Mouse (Mus musculus): ENCODE measurements around the gene Snap47. TPM values are rescaled to one million over a fixed set of nuclear protein-coding genes. Genes with fewer than 3 reads are reported as not detected.

The Snap47 gene
- polyA plus RNA-seq, 1 experiment from 2014 or later: 98.8 TPM

DNA sequence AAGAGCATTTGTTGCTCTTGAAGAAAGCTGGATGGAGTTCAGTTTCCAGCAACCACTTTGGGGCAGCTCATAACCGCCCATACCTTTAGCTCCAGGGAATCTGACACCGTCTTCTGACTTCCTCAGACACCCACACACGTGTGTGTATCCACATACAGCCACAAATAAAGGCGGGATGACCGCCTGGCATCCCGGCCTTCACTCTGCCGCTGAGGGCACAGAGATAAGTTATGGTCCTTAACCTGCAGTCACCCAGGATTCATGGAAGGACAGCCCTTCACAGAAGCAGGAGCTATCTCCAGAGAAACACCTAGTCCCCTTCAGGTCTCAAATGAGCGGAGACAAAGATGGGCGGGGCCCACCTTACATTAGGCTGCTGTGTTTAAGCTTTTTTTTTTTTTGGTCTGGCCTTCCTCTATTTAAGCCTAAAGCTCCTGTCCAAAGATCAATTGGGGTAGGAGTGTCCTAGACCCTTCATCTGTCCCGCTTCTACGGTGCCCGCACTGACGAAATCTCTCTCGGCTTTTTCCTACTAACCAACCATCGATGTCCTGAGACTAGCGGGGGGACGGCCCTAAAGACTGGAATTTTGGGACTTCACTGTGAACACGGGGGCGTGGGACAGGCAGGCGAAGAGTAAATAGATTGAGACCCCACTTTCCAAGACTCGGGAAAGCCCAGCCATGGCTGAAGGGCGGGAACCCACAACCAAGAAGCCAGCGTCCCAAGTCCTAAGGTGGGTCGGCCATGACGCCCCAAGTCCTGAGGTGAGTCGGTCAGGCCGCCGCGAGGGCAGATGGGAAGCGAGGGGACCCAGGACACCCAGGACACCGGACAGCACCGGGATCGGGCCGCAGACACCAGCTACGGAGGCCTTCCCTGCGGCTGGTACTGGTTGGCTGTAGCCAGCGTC lies 20.7 kb upstream of the Snap47 start:
- Histone ChIP-seq H3K9me3 (ENCODE audit: control insufficient read depth, low read length) (no peaks in the 10 kb centered on the region), H3K9ac (ENCODE audit: low read length) (peak overlapping the region; percentile 85), H3K27me3 (ENCODE audit: control insufficient read depth, insufficient read depth, low read length) (no peaks in the 10 kb centered on the region), H3K27ac (replicated peaks in 1 of 2; ENCODE audit: control insufficient read depth in 1 of 2, insufficient read depth in 1 of 2, low read depth in 2 of 2, low read length in 2 of 2) (peak overlapping the region; percentile 79 to 93), H3K36me3 (ENCODE audit: control insufficient read depth, insufficient read depth, low read length) (no peaks in the 10 kb centered on the region), H3K4me2 (ENCODE audit: low read length) (peak overlapping the region; percentile 95), H3K4me1 (ENCODE audit: control insufficient read depth in 2 of 2, insufficient read depth in 2 of 2, low read length in 2 of 2) (peaks cover 6 to 10% of the 10 kb centered on the region in 2 experiments), H3K4me3 (ENCODE audit: control insufficient read depth in 1 of 2, insufficient read depth in 1 of 2, low read depth in 1 of 2, low read length in 2 of 2) (peak overlapping the region; percentile 67 to 99)
- ATAC-seq (ENCODE audit: insufficient number of reproducible peaks, insufficient read depth, low FRiP score, low read depth): peak; percentile 54; the same call in 1 of the 2 replicates
- WGBS: 6% methylated on average over 37 of the region's 37 CpGs

DNA sequence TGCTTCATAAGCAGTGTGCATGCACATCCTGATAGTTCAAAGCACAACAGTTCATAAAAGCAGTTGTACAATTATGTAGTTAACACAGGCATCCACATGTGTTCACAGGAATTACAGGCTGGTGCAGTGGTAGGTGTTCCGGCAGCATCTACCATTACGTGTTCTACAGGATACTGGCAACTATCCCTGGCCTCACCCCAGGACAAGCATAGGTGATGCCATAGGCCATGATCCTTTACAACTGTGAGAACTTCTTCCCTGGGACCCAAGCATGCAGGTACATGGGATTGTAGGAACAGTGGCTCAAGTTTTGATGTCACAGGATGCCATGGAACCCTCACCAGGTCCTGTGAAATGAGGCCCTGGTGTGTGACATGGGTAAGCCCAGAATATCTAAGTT lies 9.5 kb upstream of the Snap47 start:
- no peak for ATAC-seq (ENCODE audit: insufficient number of reproducible peaks, insufficient read depth, low FRiP score, low read depth)
- Histone ChIP-seq H3K9ac (ENCODE audit: low read length) (no peak overlapping the region), H3K9me3 (ENCODE audit: control insufficient read depth, low read length) (peaks cover 31% of the 10 kb centered on the region), H3K4me3 (ENCODE audit: control insufficient read depth in 1 of 2, insufficient read depth in 1 of 2, low read depth in 1 of 2, low read length in 2 of 2) (no peak overlapping the region), H3K4me2 (ENCODE audit: low read length) (no peak overlapping the region), H3K4me1 (ENCODE audit: control insufficient read depth in 2 of 2, insufficient read depth in 2 of 2, low read length in 2 of 2) (peaks cover 5 to 16% of the 10 kb centered on the region in 2 experiments), H3K27ac (replicated peaks in 1 of 2; ENCODE audit: control insufficient read depth in 1 of 2, insufficient read depth in 1 of 2, low read depth in 2 of 2, low read length in 2 of 2) (no peak overlapping the region), H3K27me3 (ENCODE audit: control insufficient read depth, insufficient read depth, low read length) (no peaks in the 10 kb centered on the region), H3K36me3 (ENCODE audit: control insufficient read depth, insufficient read depth, low read length) (peaks cover 80% of the 10 kb centered on the region)
- WGBS: 96% methylated on average over 2 of the region's 2 CpGs

DNA sequence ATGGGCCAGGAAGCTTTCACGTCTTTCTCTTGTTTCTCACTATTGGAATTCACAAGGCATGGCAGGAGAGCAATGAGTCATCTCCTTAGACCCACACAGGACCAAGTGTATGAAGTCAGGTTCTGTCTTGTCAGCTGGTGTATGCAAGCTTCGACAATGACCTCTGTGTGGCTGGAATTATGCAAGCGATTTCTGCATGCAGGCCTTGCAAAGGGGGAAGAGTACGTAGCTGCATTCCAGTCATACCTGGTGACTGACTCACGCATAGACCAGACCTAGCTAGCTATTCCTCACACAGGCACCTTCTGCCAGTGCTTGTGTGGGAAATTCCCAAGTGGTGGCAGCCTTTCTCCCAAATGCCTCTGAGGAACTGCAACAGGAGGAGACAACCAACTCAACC lies 8.0 kb upstream of the Snap47 start:
- ATAC-seq (ENCODE audit: insufficient number of reproducible peaks, insufficient read depth, low FRiP score, low read depth): peak; percentile 88
- no peaks in the 10 kb centered on the region for H3K27me3 ChIP-seq (ENCODE audit: control insufficient read depth, insufficient read depth, low read length)
- H3K9ac ChIP-seq (ENCODE audit: low read length): peak overlapping the region; percentile 42; the same call in 1 of the 2 replicates
- WGBS: 4% methylated on average over 5 of the region's 5 CpGs
- H3K4me3 ChIP-seq (ENCODE audit: control insufficient read depth in 1 of 2, insufficient read depth in 1 of 2, low read depth in 1 of 2, low read length in 2 of 2): no peak overlapping the region
- H3K27ac ChIP-seq (replicated peaks in 1 of 2; ENCODE audit: control insufficient read depth in 1 of 2, insufficient read depth in 1 of 2, low read depth in 2 of 2, low read length in 2 of 2): peak overlapping the region; percentile 85 to 91
- peaks cover 81% of the 10 kb centered on the region for H3K36me3 ChIP-seq (ENCODE audit: control insufficient read depth, insufficient read depth, low read length)
- H3K4me1 ChIP-seq (ENCODE audit: control insufficient read depth in 2 of 2, insufficient read depth in 2 of 2, low read length in 2 of 2): peaks cover 5 to 16% of the 10 kb centered on the region in 2 experiments
- H3K9me3 ChIP-seq (ENCODE audit: control insufficient read depth, low read length): peaks cover 20% of the 10 kb centered on the region
- H3K4me2 ChIP-seq (ENCODE audit: low read length): peak overlapping the region; percentile 28

- Histone ChIP-seq H3K4me3 (ENCODE audit: control insufficient read depth in 1 of 2, insufficient read depth in 1 of 2, low read depth in 1 of 2, low read length in 2 of 2) (no peak overlapping the region), H3K9me3 (ENCODE audit: control insufficient read depth, low read length) (no peaks in the 10 kb centered on the region), H3K27me3 (ENCODE audit: control insufficient read depth, insufficient read depth, low read length) (no peaks in the 10 kb centered on the region), H3K27ac (replicated peaks in 1 of 2; ENCODE audit: control insufficient read depth in 1 of 2, insufficient read depth in 1 of 2, low read depth in 2 of 2, low read length in 2 of 2) (no peak overlapping the region), H3K4me1 (ENCODE audit: control insufficient read depth in 2 of 2, insufficient read depth in 2 of 2, low read length in 2 of 2) (peaks cover 5 to 16% of the 10 kb centered on the region in 2 experiments), H3K36me3 (ENCODE audit: control insufficient read depth, insufficient read depth, low read length) (peaks cover 78% of the 10 kb centered on the region), H3K9ac (ENCODE audit: low read length) (no peak overlapping the region), H3K4me2 (ENCODE audit: low read length) (no peak overlapping the region)
- no peak for ATAC-seq (ENCODE audit: insufficient number of reproducible peaks, insufficient read depth, low FRiP score, low read depth)
- 91% methylated on average over 2 of the region's 2 CpGs for WGBS
Observed at GRCm38 (mm10) chr11:59456891-59457290, 5.9 kb upstream of the Snap47 start.

GRCm38 (mm10) chr11:59456346-59456745 lies 5.4 kb upstream of the Snap47 start:
- Histone ChIP-seq H3K4me2 (ENCODE audit: low read length) (no peak overlapping the region), H3K27ac (replicated peaks in 1 of 2; ENCODE audit: control insufficient read depth in 1 of 2, insufficient read depth in 1 of 2, low read depth in 2 of 2, low read length in 2 of 2) (no peak overlapping the region), H3K36me3 (ENCODE audit: control insufficient read depth, insufficient read depth, low read length) (peaks cover 80% of the 10 kb centered on the region), H3K9me3 (ENCODE audit: control insufficient read depth, low read length) (no peaks in the 10 kb centered on the region), H3K4me1 (ENCODE audit: control insufficient read depth in 2 of 2, insufficient read depth in 2 of 2, low read length in 2 of 2) (peaks cover 5 to 16% of the 10 kb centered on the region in 2 experiments), H3K27me3 (ENCODE audit: control insufficient read depth, insufficient read depth, low read length) (no peaks in the 10 kb centered on the region), H3K9ac (ENCODE audit: low read length) (no peak overlapping the region), H3K4me3 (ENCODE audit: control insufficient read depth in 1 of 2, insufficient read depth in 1 of 2, low read depth in 1 of 2, low read length in 2 of 2) (no peak overlapping the region)
- ATAC-seq (ENCODE audit: insufficient number of reproducible peaks, insufficient read depth, low FRiP score, low read depth): no peak
- WGBS: 93% methylated on average over 2 of the region's 2 CpGs

GRCm38 (mm10) chr11:59450230-59450771 lies 685 bp downstream of the Snap47 start:
- Histone ChIP-seq H3K4me1 (ENCODE audit: control insufficient read depth in 2 of 2, insufficient read depth in 2 of 2, low read length in 2 of 2) (peaks cover 7 to 15% of the 10 kb centered on the region in 2 experiments; a peak in 3 of 4 replicates), H3K4me3 (ENCODE audit: control insufficient read depth in 1 of 2, insufficient read depth in 1 of 2, low read depth in 1 of 2, low read length in 2 of 2) (peak overlapping the region; percentile 71 to 86), H3K9ac (ENCODE audit: low read length) (peak overlapping the region; percentile 92), H3K27me3 (ENCODE audit: control insufficient read depth, insufficient read depth, low read length) (no peaks in the 10 kb centered on the region), H3K27ac (replicated peaks in 1 of 2; ENCODE audit: control insufficient read depth in 1 of 2, insufficient read depth in 1 of 2, low read depth in 2 of 2, low read length in 2 of 2) (peak overlapping the region; percentile 50 to 80), H3K9me3 (ENCODE audit: control insufficient read depth, low read length) (no peaks in the 10 kb centered on the region), H3K36me3 (ENCODE audit: control insufficient read depth, insufficient read depth, low read length) (peaks cover 47% of the 10 kb centered on the region), H3K4me2 (ENCODE audit: low read length) (peak overlapping the region; percentile 94)
- WGBS: under 1% methylated on average over 38 of the region's 38 CpGs
- peak; percentile 43 for ATAC-seq (ENCODE audit: insufficient number of reproducible peaks, insufficient read depth, low FRiP score, low read depth)

DNA sequence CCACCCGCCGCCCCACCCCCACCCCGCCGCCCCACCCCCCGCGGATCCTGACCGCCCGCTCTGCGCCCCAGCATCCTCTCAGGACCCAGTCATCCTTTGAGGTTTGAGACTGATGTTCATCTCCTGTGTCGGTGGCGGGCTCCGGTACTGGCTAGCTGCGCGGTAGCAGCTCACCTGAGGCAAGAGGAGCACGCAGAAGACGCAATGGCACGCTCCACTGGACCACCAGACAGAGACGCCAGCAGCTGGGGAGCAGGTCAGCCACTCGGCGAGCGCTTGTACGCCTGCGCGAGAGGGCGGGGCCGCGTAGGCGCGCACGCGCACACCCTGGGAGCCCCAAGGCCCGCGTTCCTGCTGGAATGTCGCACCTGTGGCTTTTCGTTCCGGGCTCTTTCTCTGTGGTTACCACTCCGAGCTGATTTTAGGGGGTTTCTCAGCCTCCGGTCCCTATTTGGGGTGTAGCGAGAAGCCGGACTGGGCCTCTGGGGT lies 1.2 kb downstream of the Snap47 start, which contains the start of gene Jmjd4:
Gene Jmjd4, plus strand, starts transcription at position 305 of the 489 bp plus-strand sequence.
- Histone ChIP-seq H3K9me3 (ENCODE audit: control insufficient read depth, low read length) (no peaks in the 10 kb centered on the region), H3K4me1 (ENCODE audit: control insufficient read depth in 2 of 2, insufficient read depth in 2 of 2, low read length in 2 of 2) (peaks cover 7 to 15% of the 10 kb centered on the region in 2 experiments; a peak in 3 of 4 replicates), H3K27me3 (ENCODE audit: control insufficient read depth, insufficient read depth, low read length) (no peaks in the 10 kb centered on the region), H3K9ac (ENCODE audit: low read length) (peak within 1 kb of the TSS; percentile 92), H3K4me3 (ENCODE audit: control insufficient read depth in 1 of 2, insufficient read depth in 1 of 2, low read depth in 1 of 2, low read length in 2 of 2) (peak within 1 kb of the TSS; percentile 71 to 86), H3K27ac (replicated peaks in 1 of 2; ENCODE audit: control insufficient read depth in 1 of 2, insufficient read depth in 1 of 2, low read depth in 2 of 2, low read length in 2 of 2) (peak within 1 kb of the TSS; percentile 50 to 80), H3K4me2 (ENCODE audit: low read length) (peak within 1 kb of the TSS; percentile 94), H3K36me3 (ENCODE audit: control insufficient read depth, insufficient read depth, low read length) (peaks cover 41% of the 10 kb centered on the region)
- ATAC-seq (ENCODE audit: insufficient number of reproducible peaks, insufficient read depth, low FRiP score, low read depth): peak; percentile 86
- WGBS: under 1% methylated on average over 33 of the region's 40 CpGs

All from heart, embryonic 14.5 days (tissue).